Mouse (Mus musculus): ENCODE measurements around the gene Pir. TPM values are rescaled to one million over a fixed set of nuclear protein-coding genes. Genes with fewer than 3 reads are reported as not detected.

The Pir gene
- polyA plus RNA-seq, 1 experiment from 2014 or later = 12.9 TPM

DNA sequence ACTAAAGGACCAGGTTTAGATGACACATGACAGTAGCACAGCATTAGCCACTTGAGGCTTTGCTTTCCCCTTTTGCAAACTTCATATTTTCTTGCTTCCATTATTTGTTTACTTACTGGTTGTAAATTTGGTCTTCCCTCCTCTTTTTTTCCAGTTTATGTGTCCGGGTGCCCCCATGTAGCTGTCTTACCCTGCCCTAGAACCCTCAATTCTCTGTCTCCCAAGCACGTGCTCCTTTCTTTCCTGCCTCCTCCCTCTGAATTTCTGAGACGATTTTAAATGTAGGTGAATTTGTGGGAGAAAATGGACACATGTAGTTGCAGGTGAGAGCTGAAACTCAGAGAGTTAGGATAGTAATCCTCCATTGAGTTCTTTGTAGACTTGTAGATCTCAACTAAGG is 151.3 kb downstream of the Pir start:
- H3K27ac ChIP-seq (replicated peaks; ENCODE audit: low read depth, low read length) = no peak overlapping the region
- 42% methylated on average over 3 of the region's 3 CpGs for WGBS
- H3K27me3 ChIP-seq (replicated peaks; ENCODE audit: control insufficient read depth, insufficient read depth, low read length) = peaks cover 17% of the 10 kb centered on the region; the same call in 1 of the 2 replicates
- no peaks in the 10 kb centered on the region for H3K9me3 ChIP-seq (ENCODE audit: control insufficient read depth, low read length)
- no peaks in the 10 kb centered on the region for H3K4me1 ChIP-seq (ENCODE audit: control insufficient read depth, insufficient read depth, low read length)
- DNase-seq (ENCODE audit: low spot score) (no peak), ATAC-seq (ENCODE audit: low read depth) (no peak)
- peak overlapping the region; percentile 55 for H3K4me3 ChIP-seq (ENCODE audit: low read depth, low read length)
- H3K36me3 ChIP-seq (ENCODE audit: control insufficient read depth, insufficient read depth, low read length) = peaks cover 9% of the 10 kb centered on the region; the same call in 1 of the 2 replicates
- H3K9ac ChIP-seq (ENCODE audit: low read depth, low read length) = peak overlapping the region; percentile 76
- peak overlapping the region; percentile 55 for H3K4me2 ChIP-seq (ENCODE audit: low read depth, low read length)

Other genes with a start within 250 kb of the Pir start
- gene Car5b, start 241.4 kb upstream of the Pir start, polyA plus RNA-seq (2014; fragmentation: Nextera tagmentation; extraction: Ambion mirVana) = 0.47 and 0.50 TPM in 2 replicates
- 17.9 and 24.8 TPM in 2 replicates for gene Siah1b, start 192.9 kb upstream of the Pir start, polyA plus RNA-seq (2014; fragmentation: Nextera tagmentation; extraction: Ambion mirVana)
- 0.15 and 0.33 TPM in 2 replicates for gene Cltrn, start 180.5 kb upstream of the Pir start, polyA plus RNA-seq (2014; fragmentation: Nextera tagmentation; extraction: Ambion mirVana)
- 2.5 and 2.7 TPM in 2 replicates for gene Ace2, start 130.0 kb upstream of the Pir start, polyA plus RNA-seq (2014; fragmentation: Nextera tagmentation; extraction: Ambion mirVana)
- gene Bmx, start 11.2 kb upstream of the Pir start, polyA plus RNA-seq (2014; fragmentation: Nextera tagmentation; extraction: Ambion mirVana) = 0.67 and 1.2 TPM in 2 replicates
- 10.0 and 10.1 TPM in 2 replicates for gene Vegfd, start 104.0 kb downstream of the Pir start, polyA plus RNA-seq (2014; fragmentation: Nextera tagmentation; extraction: Ambion mirVana)
- 10.0 and 11.8 TPM in 2 replicates for gene Piga, start 150.4 kb downstream of the Pir start, polyA plus RNA-seq (2014; fragmentation: Nextera tagmentation; extraction: Ambion mirVana)
- gene Asb11, start 167.6 kb downstream of the Pir start, polyA plus RNA-seq (2014; fragmentation: Nextera tagmentation; extraction: Ambion mirVana) = 0.14 and 0.51 TPM in 2 replicates
- gene Asb9, start 237.0 kb downstream of the Pir start, polyA plus RNA-seq (2014; fragmentation: Nextera tagmentation; extraction: Ambion mirVana) = 1.1 and 1.4 TPM in 2 replicates